Mouse (Mus musculus): ENCODE data around the gene Ank. TPM values are rescaled to one million over a fixed set of nuclear protein-coding genes. Genes with fewer than 3 reads are reported as not detected.

Ank gene
- total RNA-seq, 2 experiments from 2014 or later = 41.5 to 55.1 TPM

Small RNAs within 50 kb of the gene (microRNA-seq; reads per million reads assigned to microRNA genes)
- gene Mir7117 = 0 to 0.64 reads per million in 2 experiments

Other genes with a start within 250 kb of the Ank start
- gene Otulin, start 164.0 kb downstream of the Ank start, total RNA-seq (2021) = 10 to 100 TPM; 14.9 to 17.4 TPM
- gene Otulinl, start 214.9 kb downstream of the Ank start, total RNA-seq (2021) = 1 to 10 TPM in 1 of 2 experiments, under 1 TPM in 1; 0.98 to 1.7 TPM